Comparison of ENCODE assay signal across 20 mouse cellular contexts in the genomic region with DNA sequence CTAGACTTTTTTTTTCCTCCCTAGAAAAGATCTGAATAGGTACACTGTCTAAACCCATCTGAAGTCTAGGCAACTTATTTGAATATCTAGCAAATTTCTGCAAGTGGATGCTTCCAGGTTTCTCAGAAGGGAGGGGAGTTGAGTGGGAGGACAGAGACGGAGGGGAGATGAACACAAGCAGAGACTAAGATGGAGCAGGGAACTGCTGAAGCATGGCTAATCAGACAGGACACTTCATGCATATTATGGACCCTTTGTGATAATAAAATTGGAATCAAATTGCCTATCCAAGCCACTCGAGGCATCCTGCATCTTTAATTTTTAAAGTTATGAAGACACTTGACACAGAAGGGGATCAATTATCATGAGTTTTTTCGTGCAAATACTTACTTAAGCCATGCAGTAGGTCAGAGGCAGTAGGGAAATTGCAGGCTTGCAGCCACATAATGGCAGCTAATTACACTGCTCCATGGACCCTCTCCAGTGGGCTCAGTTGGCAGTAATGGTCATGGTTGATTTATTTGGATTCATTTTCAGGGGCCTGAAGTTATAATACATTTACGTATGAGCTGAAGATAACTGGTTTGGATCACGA.
A peak's percentile ranks its signal among the peaks of the same experiment; 100 is the strongest.
DNase-seq lines count a peak whose midpoint lies in the region; ATAC-seq lines count a peak whose summit lies in the region.
"Had no signal": no experiment of that assay in that cellular context is flagged by ENCODE, and none has a peak within 500 bp of the region (broad histone marks: within the 10 kb centered on the region; RNA-seq: fewer than 3 reads in every experiment).

No protein-coding gene starts in this region.

- H3K9me3 ChIP-seq in hindbrain, embryonic 14.5 days (ENCODE audit: control insufficient read depth, low read length), result no peaks in the 10 kb centered on the region
- H3K9me3 ChIP-seq in midbrain, embryonic 12.5 days, result no peaks in the 10 kb centered on the region
- no peaks in the 10 kb centered on the region for H3K9me3 ChIP-seq in neural tube, embryonic 14.5 days (ENCODE audit: control insufficient read depth, low read length)
- H3K9me3 ChIP-seq: embryonic facial prominence, embryonic 13.5 days; forebrain, embryonic 10.5 days; heart, embryonic 13.5 days; limb, embryonic 13.5 days had no signal

- H3K9ac ChIP-seq in hindbrain, embryonic 14.5 days, result no peak overlapping the region
- no peak overlapping the region for H3K9ac ChIP-seq in midbrain, embryonic 12.5 days (replicated peaks)
- H3K9ac ChIP-seq in neural tube, embryonic 14.5 days (replicated peaks; ENCODE audit: low read depth, low read length), result no peak overlapping the region
- H3K9ac ChIP-seq: embryonic facial prominence, embryonic 13.5 days; heart, embryonic 13.5 days; limb, embryonic 13.5 days; liver, embryonic 14.5 days had no signal

- H3K4me1 ChIP-seq in hindbrain, embryonic 14.5 days (replicated peaks; ENCODE audit: control insufficient read depth, insufficient read depth, low read length), result no peaks in the 10 kb centered on the region
- peaks cover 4% of the 10 kb centered on the region; the same call in 1 of the 2 replicates for H3K4me1 ChIP-seq in midbrain, embryonic 12.5 days
- no peaks in the 10 kb centered on the region for H3K4me1 ChIP-seq in neural tube, embryonic 14.5 days (ENCODE audit: control insufficient read depth, insufficient read depth, low read length)
- H3K4me1 ChIP-seq: embryonic facial prominence, embryonic 13.5 days; heart, embryonic 13.5 days; limb, embryonic 13.5 days had no signal

- no peaks in the 10 kb centered on the region for H3K27me3 ChIP-seq in hindbrain, embryonic 14.5 days (ENCODE audit: control insufficient read depth, insufficient read depth, low read length)
- no peaks in the 10 kb centered on the region for H3K27me3 ChIP-seq in midbrain, embryonic 12.5 days
- no peaks in the 10 kb centered on the region for H3K27me3 ChIP-seq in neural tube, embryonic 14.5 days (ENCODE audit: control insufficient read depth, insufficient read depth, low read length)
- H3K27me3 ChIP-seq: embryonic facial prominence, embryonic 13.5 days; heart, embryonic 13.5 days; limb, embryonic 13.5 days had no signal

- H3K27ac ChIP-seq in hindbrain, embryonic 14.5 days, result 0 out of 2 replicates have a peak overlapping the region, but pooled peaks have one; percentile 14
- H3K27ac ChIP-seq in midbrain, embryonic 12.5 days (replicated peaks), result no peak overlapping the region
- no peak overlapping the region for H3K27ac ChIP-seq in neural tube, embryonic 14.5 days (ENCODE audit: low read depth, low read length)
- H3K27ac ChIP-seq: embryonic facial prominence, embryonic 13.5 days; forebrain, embryonic 10.5 days; heart, embryonic 13.5 days; left cerebral cortex, adult 2 months; limb, embryonic 13.5 days; liver, embryonic 14.5 days had no signal

- WGBS in hindbrain, embryonic 14.5 days, result 23% methylated on average over 5 of the region's 5 CpGs
- 35% methylated on average over 5 of the region's 5 CpGs for WGBS in midbrain, embryonic 12.5 days
- WGBS in neural tube, embryonic 14.5 days, result 28% methylated on average over 5 of the region's 5 CpGs

- DNase-seq in heart, adult 11 months, result peak; percentile 34
- no peak for DNase-seq in heart, postnatal 10 days
- DNase-seq in hindbrain, embryonic 14.5 days (ENCODE audit: low spot score), result peak; percentile 43
- DNase-seq in gastrocnemius, postnatal 10 days, result no peak
- no peak for DNase-seq in gastrocnemius, adult 8-10 months (ENCODE audit: low spot score in 2 of 2)
- DNase-seq: adrenal gland, postnatal 36 days; heart, postnatal 4 days; kidney, adult 18-20 months; kidney, postnatal 10 days; right cerebral cortex, postnatal 4 days; thymus, postnatal 14 days had no signal

- H3K4me2 ChIP-seq in hindbrain, embryonic 14.5 days (replicated peaks), result no peak overlapping the region
- no peak overlapping the region for H3K4me2 ChIP-seq in midbrain, embryonic 12.5 days (replicated peaks)
- no peak overlapping the region for H3K4me2 ChIP-seq in neural tube, embryonic 14.5 days (ENCODE audit: low read depth, low read length)
- H3K4me2 ChIP-seq: embryonic facial prominence, embryonic 13.5 days; heart, embryonic 13.5 days; limb, embryonic 13.5 days had no signal

- ATAC-seq in hindbrain, embryonic 14.5 days (ENCODE audit: low FRiP score), result peak; percentile 87; the same call in 1 of the 2 replicates
- ATAC-seq in midbrain, embryonic 12.5 days (ENCODE audit: low FRiP score, low read depth), result peak; percentile 74
- ATAC-seq in neural tube, embryonic 14.5 days (ENCODE audit: low read depth), result peak; percentile 93
- ATAC-seq: lung, postnatal 0 days had no signal

- no peak overlapping the region for H3K4me3 ChIP-seq in hindbrain, embryonic 14.5 days (replicated peaks; ENCODE audit: low read length)
- H3K4me3 ChIP-seq in midbrain, embryonic 12.5 days, result no peak overlapping the region
- no peak overlapping the region for H3K4me3 ChIP-seq in neural tube, embryonic 14.5 days (ENCODE audit: low read depth, low read length)
- H3K4me3 ChIP-seq: embryonic facial prominence, embryonic 13.5 days; forebrain, embryonic 10.5 days; heart, embryonic 13.5 days; left cerebral cortex, adult 2 months; limb, embryonic 13.5 days had no signal

- H3K36me3 ChIP-seq in hindbrain, embryonic 14.5 days (replicated peaks; ENCODE audit: control insufficient read depth, insufficient read depth), result no peaks in the 10 kb centered on the region
- no peaks in the 10 kb centered on the region for H3K36me3 ChIP-seq in midbrain, embryonic 12.5 days
- no peaks in the 10 kb centered on the region for H3K36me3 ChIP-seq in neural tube, embryonic 14.5 days (ENCODE audit: control insufficient read depth, insufficient read depth, low read length)
- H3K36me3 ChIP-seq: embryonic facial prominence, embryonic 13.5 days; forebrain, embryonic 10.5 days; heart, embryonic 13.5 days; limb, embryonic 13.5 days had no signal

- intact Hi-C loops in heart, postnatal 10 days (cut with DNase I), result no loop called here

Comparison
In these comparisons a context has a peak if more than half of its experiments do, and no peak if none do; other contexts are left out.
1. DNase-seq: peak in heart, adult 11 months (single experiment) and hindbrain, embryonic 14.5 days (single experiment); none in heart, postnatal 10 days (0 of 2), gastrocnemius, postnatal 10 days (single experiment) and gastrocnemius, adult 8-10 months (0 of 2).
2. Peak in every context shown above with its lines, with median percentiles within 50 percentile points of each other: ATAC-seq.